Mouse (Mus musculus) cerebellum, adult 2 months (tissue): ENCODE measurements around the gene 4930519G04Rik.
"Not testable (repeated sequence)": the region's sequence is repeated elsewhere in the genome, so short reads cannot be mapped to it uniquely, and the experiment has no call there.

Source experiments
- CTCF ChIP-seq: fragments of 200-500 bp; IDR thresholded peaks from 2 replicates; pipeline ENCODE4 v1.5.1; 2011; ENCODE audit warnings: low read depth, mild to moderate bottlenecking, control low read depth, low read length, moderate library complexity, borderline replicate concordance; ENCODE audit not compliant: insufficient read depth
- POLR2A ChIP-seq: fragments of 200-500 bp; IDR thresholded peaks from 2 replicates; pipeline ENCODE4 v1.6.1; 2011; ENCODE audit warnings: low read length, control low read depth, borderline replicate concordance; ENCODE audit not compliant: insufficient read depth

DNA sequence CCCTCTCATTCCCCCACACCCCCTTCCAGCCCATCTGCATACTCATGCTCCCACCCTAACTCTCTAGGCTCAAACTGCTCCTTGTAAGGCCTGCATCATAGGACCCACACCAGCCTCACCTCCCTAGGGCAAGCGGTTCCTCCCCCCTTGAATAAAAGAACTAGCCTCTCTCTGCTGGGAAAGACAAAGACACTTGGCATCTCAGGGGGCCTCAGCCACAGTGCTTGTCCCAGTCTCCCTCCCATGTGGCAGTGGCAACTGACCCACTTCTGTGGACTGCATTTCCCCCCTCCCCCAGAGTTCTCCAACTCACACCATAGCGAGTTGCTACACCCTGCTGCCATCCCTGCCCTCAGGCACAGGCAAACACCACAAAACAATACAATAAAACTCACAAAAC is 9.1 kb upstream of the 4930519G04Rik start:
- not testable (repeated sequence) for TF ChIP-seq CTCF, POLR2A
